Mouse (Mus musculus) heart, embryonic 11.5 days (tissue): ENCODE data around the gene Wtap. TPM values are rescaled to one million over a fixed set of nuclear protein-coding genes. Genes with fewer than 3 reads are reported as not detected.
"Not testable (repeated sequence)": the region's sequence is repeated elsewhere in the genome, so short reads cannot be mapped to it uniquely, and the experiment has no call there.

Experiments used
- ATAC-seq: fragments of 200-750 bp; cut with Nextera tagmentation; replicated peaks from 2 replicates; pipeline ENCODE4 v1.8.0; 2017; ENCODE audit warnings: moderate library complexity; ENCODE audit not compliant: insufficient number of reproducible peaks, low FRiP score, low TSS enrichment
- H3K27ac ChIP-seq: fragments of 300-500 bp; sonication (generic); 2 replicates; pipeline ENCODE4 v1.5.1; 2014; ENCODE audit warnings: mild to moderate bottlenecking, low read depth, low read length
- H3K27me3 ChIP-seq: fragments of 300-500 bp; sonication (generic); 2 replicates; pipeline ENCODE4 v1.6.1; 2014; ENCODE audit warnings: mild to moderate bottlenecking, low read length, mixed read lengths; ENCODE audit not compliant: control insufficient read depth, insufficient read depth
- H3K36me3 ChIP-seq: fragments of 300-500 bp; sonication (generic); 2 replicates; pipeline ENCODE4 v1.6.1; 2014; ENCODE audit warnings: mild to moderate bottlenecking, low read length, moderate library complexity, mixed read lengths; ENCODE audit not compliant: control insufficient read depth, insufficient read depth
- H3K4me1 ChIP-seq: fragments of 300-500 bp; sonication (generic); 2 replicates; pipeline ENCODE4 v1.6.1; 2014; ENCODE audit warnings: low read length; ENCODE audit not compliant: control insufficient read depth, insufficient read depth
- H3K4me2 ChIP-seq: fragments of 300-500 bp; sonication (generic); 2 replicates; pipeline ENCODE4 v1.6.1; 2014; ENCODE audit warnings: mild to moderate bottlenecking, moderate library complexity
- H3K4me3 ChIP-seq: fragments of 300-500 bp; sonication (generic); 2 replicates; pipeline ENCODE4 v1.5.1; 2014; ENCODE audit warnings: low read depth, low read length
- H3K9ac ChIP-seq: fragments of 300-500 bp; sonication (generic); 2 replicates; pipeline ENCODE4 v1.6.1; 2014; ENCODE audit warnings: mild to moderate bottlenecking, low read depth, low read length, moderate library complexity
- H3K9me3 ChIP-seq: fragments of 300-500 bp; sonication (generic); replicated peaks from 2 replicates; pipeline ENCODE4 v1.6.1; 2016; ENCODE audit warnings: low read length; ENCODE audit not compliant: control insufficient read depth
- WGBS: fragments of 180-500 bp; shearing (Covaris S2); extraction: QIAGEN DNeasy Blood & Tissue Kit; methylation state at CpG from one replicate; pipeline ENCODE4 v1.1.7; 2014; ENCODE audit not compliant: insufficient replicate concordance; 5-methylcytosine and 5-hydroxymethylcytosine counted together
- polyA plus RNA-seq: library from polyadenylated mRNA; unstranded; fragments of >200 nt; fragmentation: Nextera tagmentation; extraction: Ambion mirVana; gene quantifications from 2 replicates; pipeline ENCODE4 v1.2.1, GENCODE M21; 2014

The Wtap gene
- polyA plus RNA-seq, 1 experiment from 2014 or later = 88.8 TPM

GRCm38 (mm10) chr17:12956664-12957063 is 37.3 kb downstream of the Wtap start:
- Histone ChIP-seq H3K9me3 (no peaks in the 10 kb centered on the region), H3K27me3 (no peaks in the 10 kb centered on the region), H3K4me2 (no peak overlapping the region), H3K9ac (no peak overlapping the region), H3K4me3 (no peak overlapping the region), H3K36me3 (peaks cover 4% of the 10 kb centered on the region), H3K27ac (no peak overlapping the region), H3K4me1 (0 out of 2 replicates have a peak, but pooled peaks cover 5% of the 10 kb centered on the region)
- WGBS = 90% methylated on average over 8 of the region's 8 CpGs
- ATAC-seq = no peak

- WGBS = 86% methylated on average over 5 of the region's 5 CpGs
- H3K9ac ChIP-seq = no peak overlapping the region
- no peaks in the 10 kb centered on the region for H3K27me3 ChIP-seq
- H3K9me3 ChIP-seq = no peaks in the 10 kb centered on the region
- ATAC-seq = no peak
- no peak overlapping the region for H3K27ac ChIP-seq
- H3K36me3 ChIP-seq = peaks cover 16% of the 10 kb centered on the region
- H3K4me2 ChIP-seq = no peak overlapping the region
- no peaks in the 10 kb centered on the region for H3K4me1 ChIP-seq
- H3K4me3 ChIP-seq = no peak overlapping the region
Observed at GRCm38 (mm10) chr17:12949669-12950068, 44.3 kb downstream of the Wtap start.

GRCm38 (mm10) chr17:12942459-12943162 is 51.4 kb downstream of the Wtap start:
- peaks cover 8% of the 10 kb centered on the region for H3K36me3 ChIP-seq
- H3K9ac ChIP-seq = no peak overlapping the region
- no peak for ATAC-seq
- H3K4me2 ChIP-seq = no peak overlapping the region
- no peaks in the 10 kb centered on the region for H3K27me3 ChIP-seq
- no peaks in the 10 kb centered on the region for H3K9me3 ChIP-seq
- H3K4me1 ChIP-seq = peaks cover 3% of the 10 kb centered on the region
- 89% methylated on average over 6 of the region's 6 CpGs for whole genome bisulfite sequencing
- H3K4me3 ChIP-seq = no peak overlapping the region
- H3K27ac ChIP-seq = no peak overlapping the region

GRCm38 (mm10) chr17:12941543-12942260 is 52.3 kb downstream of the Wtap start:
- peaks cover 3% of the 10 kb centered on the region for H3K4me1 ChIP-seq
- H3K4me3 ChIP-seq = no peak overlapping the region
- no peak for ATAC-seq
- no peak overlapping the region for H3K27ac ChIP-seq
- H3K9ac ChIP-seq = no peak overlapping the region
- 73% methylated on average over 8 of the region's 8 CpGs for WGBS
- peaks cover 8% of the 10 kb centered on the region for H3K36me3 ChIP-seq
- no peak overlapping the region for H3K4me2 ChIP-seq
- no peaks in the 10 kb centered on the region for H3K27me3 ChIP-seq
- H3K9me3 ChIP-seq = no peaks in the 10 kb centered on the region

- H3K4me3 ChIP-seq = peak within 1 kb of the TSS; percentile 31
- 0 out of 2 replicates have a peak within 1 kb of the TSS, but pooled peaks have one; percentile 10 for H3K9ac ChIP-seq
- H3K27ac ChIP-seq = no peak within 1 kb of the TSS
- peak within 1 kb of the TSS; percentile 67 for H3K4me2 ChIP-seq
- peaks cover 4% of the 10 kb centered on the region; the same call in 1 of the 2 replicates for H3K36me3 ChIP-seq
- WGBS = 17% methylated on average over 27 of the region's 27 CpGs
- no peaks in the 10 kb centered on the region for H3K27me3 ChIP-seq
- ATAC-seq = no peak
- no peaks in the 10 kb centered on the region for H3K9me3 ChIP-seq
- peaks cover 3% of the 10 kb centered on the region for H3K4me1 ChIP-seq
Observed at GRCm38 (mm10) chr17:12940151-12940805, 53.7 kb downstream of the Wtap start, which contains the start of gene Acat3. Gene Acat3, minus strand, starts transcription at chr17:12940600.

GRCm38 (mm10) chr17:12939377-12940148 is 54.4 kb downstream of the Wtap start:
- not testable (repeated sequence) for H3K36me3 ChIP-seq, H3K9ac ChIP-seq, H3K4me1 ChIP-seq, H3K9me3 ChIP-seq, H3K27me3 ChIP-seq, H3K27ac ChIP-seq, ATAC-seq
- peak overlapping the region; percentile 31 for H3K4me3 ChIP-seq
- WGBS = 45% methylated on average over 2 of the region's 12 CpGs
- peak overlapping the region; percentile 67 for H3K4me2 ChIP-seq

- peaks cover 3% of the 10 kb centered on the region for H3K4me1 ChIP-seq
- no peak for ATAC-seq
- no peak overlapping the region for H3K4me2 ChIP-seq
- no peaks in the 10 kb centered on the region for H3K36me3 ChIP-seq
- H3K9me3 ChIP-seq = no peaks in the 10 kb centered on the region
- no peak overlapping the region for H3K4me3 ChIP-seq
- no peaks in the 10 kb centered on the region for H3K27me3 ChIP-seq
- H3K27ac ChIP-seq = no peak overlapping the region
- H3K9ac ChIP-seq = no peak overlapping the region
- WGBS = 72% methylated on average over 2 of the region's 2 CpGs
Observed at GRCm38 (mm10) chr17:12938077-12938476, 55.9 kb downstream of the Wtap start.

GRCm38 (mm10) chr17:12937412-12937970 is 56.5 kb downstream of the Wtap start:
- no peak overlapping the region for H3K27ac ChIP-seq
- H3K4me3 ChIP-seq = no peak overlapping the region
- H3K4me1 ChIP-seq = peaks cover 3% of the 10 kb centered on the region
- no peaks in the 10 kb centered on the region for H3K36me3 ChIP-seq
- ATAC-seq = no peak
- no peak overlapping the region for H3K9ac ChIP-seq
- no peak overlapping the region for H3K4me2 ChIP-seq
- 68% methylated on average over 2 of the region's 2 CpGs for WGBS
- no peaks in the 10 kb centered on the region for H3K27me3 ChIP-seq
- H3K9me3 ChIP-seq = no peaks in the 10 kb centered on the region
